Mouse (Mus musculus): ENCODE data around the gene Stk32b. TPM values are rescaled to one million over a fixed set of nuclear protein-coding genes. Genes with fewer than 3 reads are reported as not detected.

Stk32b gene
- 0.41 and 0.43 TPM in 2 replicates for polyA plus RNA-seq (2014; fragmentation: Nextera tagmentation; extraction: Ambion mirVana)

DNA sequence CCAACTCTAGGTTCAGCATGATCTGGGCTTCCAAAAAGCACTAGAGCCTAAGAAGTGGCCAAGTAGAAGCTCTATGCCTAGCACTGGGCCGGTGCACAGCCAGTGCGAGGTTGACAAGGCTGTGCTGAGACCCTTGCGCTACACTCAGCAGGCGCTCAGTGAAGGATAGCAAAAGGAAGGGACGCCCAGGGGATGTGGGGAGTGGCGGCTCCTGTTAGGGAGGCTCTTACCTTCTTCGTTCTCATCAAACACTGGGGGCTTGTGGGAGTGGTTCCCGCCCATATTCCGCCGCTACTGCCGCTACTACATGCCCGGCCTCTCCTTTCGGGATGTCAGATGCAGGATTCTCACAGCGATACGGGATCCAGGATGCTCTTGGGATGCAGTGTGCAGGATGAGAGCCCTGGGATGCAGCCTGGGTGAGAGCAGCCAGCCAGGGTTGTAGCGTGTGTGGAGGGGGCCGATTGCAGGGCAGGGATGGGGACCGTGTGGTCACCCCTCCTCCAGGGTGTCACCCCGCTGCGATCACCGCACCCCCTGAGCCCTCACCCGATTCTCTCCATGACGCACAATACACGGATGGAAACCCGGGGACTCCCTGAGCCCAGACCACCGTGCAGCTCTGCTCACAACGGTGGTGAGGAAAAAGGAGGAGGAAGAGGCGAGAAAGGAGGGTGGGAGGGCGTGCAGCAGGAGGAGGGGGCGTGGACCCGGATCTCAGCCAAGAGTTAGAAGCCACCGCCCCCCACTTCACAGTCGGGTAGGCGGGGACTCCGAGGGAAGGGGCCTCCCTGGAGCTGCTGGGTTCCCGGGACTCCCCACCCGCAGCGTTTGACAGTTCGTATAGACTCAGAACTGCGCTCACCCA lies at the start of gene Stk32b:
TSS of gene Stk32b (minus strand) at position 667 of the 868 bp plus-strand sequence.
- H3K4me3 ChIP-seq (ENCODE audit: low read depth, low read length), result peak within 1 kb of the TSS; percentile 38
- no peaks in the 10 kb centered on the region for H3K9me3 ChIP-seq (ENCODE audit: low read depth, low read length)
- peaks cover 18% of the 10 kb centered on the region; the same call in 1 of the 2 replicates for H3K27me3 ChIP-seq (ENCODE audit: insufficient read depth, low read length)
- H3K36me3 ChIP-seq (ENCODE audit: insufficient read depth), result no peaks in the 10 kb centered on the region
- ATAC-seq (ENCODE audit: insufficient read depth) (peak; percentile 87), DNase-seq (peak; percentile 85)
- H3K27ac ChIP-seq (ENCODE audit: low read depth), result no peak within 1 kb of the TSS
- H3K9ac ChIP-seq, result peak within 1 kb of the TSS; percentile 26; the same call in 1 of the 2 replicates
- H3K4me1 ChIP-seq (ENCODE audit: insufficient read depth), result no peaks in the 10 kb centered on the region
- H3K4me2 ChIP-seq, result peak within 1 kb of the TSS; percentile 73
- no peak for TF ChIP-seq CTCF (IDR thresholded peaks at IDR 0.05; ENCODE audit: low read depth)
- whole genome bisulfite sequencing, result 1% methylated on average over 40 of the region's 40 CpGs

- Histone ChIP-seq H3K36me3 (ENCODE audit: insufficient read depth) (no peaks in the 10 kb centered on the region), H3K4me2 (no peak overlapping the region), H3K9ac (no peak overlapping the region), H3K4me3 (ENCODE audit: low read depth, low read length) (no peak overlapping the region), H3K9me3 (ENCODE audit: low read depth, low read length) (no peaks in the 10 kb centered on the region), H3K27ac (ENCODE audit: low read depth) (no peak overlapping the region), H3K4me1 (ENCODE audit: insufficient read depth) (no peaks in the 10 kb centered on the region), H3K27me3 (ENCODE audit: insufficient read depth, low read length) (no peaks in the 10 kb centered on the region)
- WGBS, result 69% methylated on average over 8 of the region's 8 CpGs
- TF ChIP-seq CTCF (IDR thresholded peaks at IDR 0.05; ENCODE audit: low read depth), result no peak
- no peak for ATAC-seq (ENCODE audit: insufficient read depth)
- DNase-seq, result no peak
Observed at GRCm38 (mm10) chr5:37765851-37766250, 48.9 kb upstream of the Stk32b start.

- 84% methylated on average over 3 of the region's 3 CpGs for WGBS
- ATAC-seq (ENCODE audit: insufficient read depth), result no peak
Observed at GRCm38 (mm10) chr5:37762046-37762445, 45.1 kb upstream of the Stk32b start.

GRCm38 (mm10) chr5:37753366-37753765 lies 36.4 kb upstream of the Stk32b start:
- no peak overlapping the region for H3K9ac ChIP-seq

More at GRCm38 (mm10) chr5:37762046-37762445, 45.1 kb upstream of the Stk32b start:
- no peak overlapping the region for H3K4me2 ChIP-seq
- DNase-seq, result no peak
- no peak overlapping the region for H3K4me3 ChIP-seq (ENCODE audit: low read depth, low read length)
- TF ChIP-seq CTCF (IDR thresholded peaks at IDR 0.05; ENCODE audit: low read depth), result no peak
- no peaks in the 10 kb centered on the region for H3K36me3 ChIP-seq (ENCODE audit: insufficient read depth)
- H3K4me1 ChIP-seq (ENCODE audit: insufficient read depth), result no peaks in the 10 kb centered on the region
- H3K9me3 ChIP-seq (ENCODE audit: low read depth, low read length), result no peaks in the 10 kb centered on the region
- no peak overlapping the region for H3K27ac ChIP-seq (ENCODE audit: low read depth)
- no peaks in the 10 kb centered on the region for H3K27me3 ChIP-seq (ENCODE audit: insufficient read depth, low read length)
- no peak overlapping the region for H3K9ac ChIP-seq

DNA sequence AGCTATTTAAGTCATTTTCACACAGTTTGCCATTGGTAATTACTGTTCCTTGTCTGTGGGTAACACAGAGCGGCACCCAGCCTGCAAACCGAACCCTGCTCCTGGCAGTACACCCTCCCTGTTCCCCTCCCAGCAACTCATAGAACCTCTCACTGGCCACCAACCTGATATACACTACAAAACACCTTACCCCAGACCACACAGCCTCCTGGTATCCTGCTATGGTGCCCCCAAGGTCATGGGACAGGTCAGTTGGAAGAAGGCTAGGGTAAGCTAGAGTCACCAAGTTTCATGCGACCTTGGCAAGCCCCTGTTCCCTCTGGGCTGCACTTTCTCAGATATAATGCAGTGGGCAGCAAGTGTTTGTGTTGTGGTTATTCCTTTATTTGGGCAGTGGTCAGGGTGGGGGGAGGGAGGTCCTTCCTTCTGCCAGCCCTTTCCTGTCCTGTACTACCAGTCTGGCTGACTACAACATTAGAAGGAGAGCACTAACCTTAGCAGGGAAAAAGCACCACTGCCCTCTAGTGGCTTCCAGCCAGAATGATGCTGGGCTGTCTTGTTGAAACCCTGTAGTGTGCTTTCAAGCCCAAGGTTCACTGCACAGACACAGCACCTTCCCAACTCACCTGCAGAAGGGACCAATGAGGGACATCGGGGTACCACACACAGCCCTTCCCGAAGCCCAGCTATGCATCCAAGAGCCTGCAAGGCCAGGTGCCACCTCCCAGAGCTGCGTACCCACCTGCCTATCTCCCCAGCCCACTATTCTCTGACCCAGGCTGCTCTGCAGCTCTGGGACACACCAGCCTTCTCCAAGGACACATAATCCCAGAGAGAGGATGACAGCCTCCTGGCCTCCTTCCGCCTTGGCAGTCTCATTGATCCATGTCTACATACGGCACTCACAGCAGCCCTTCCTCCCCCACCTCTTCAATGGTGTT lies 35.3 kb upstream of the Stk32b start:
- H3K4me1 ChIP-seq (ENCODE audit: insufficient read depth), result no peaks in the 10 kb centered on the region

More at GRCm38 (mm10) chr5:37753366-37753765, 36.4 kb upstream of the Stk32b start:
- Histone ChIP-seq H3K4me2 (no peak overlapping the region), H3K4me3 (ENCODE audit: low read depth, low read length) (no peak overlapping the region), H3K4me1 (ENCODE audit: insufficient read depth) (no peaks in the 10 kb centered on the region), H3K27me3 (ENCODE audit: insufficient read depth, low read length) (no peaks in the 10 kb centered on the region), H3K9me3 (ENCODE audit: low read depth, low read length) (no peaks in the 10 kb centered on the region), H3K36me3 (ENCODE audit: insufficient read depth) (no peaks in the 10 kb centered on the region), H3K27ac (ENCODE audit: low read depth) (no peak overlapping the region)
- 59% methylated on average over 7 of the region's 7 CpGs for WGBS
- no peak for ATAC-seq (ENCODE audit: insufficient read depth)
- DNase-seq, result no peak
- TF ChIP-seq CTCF (IDR thresholded peaks at IDR 0.05; ENCODE audit: low read depth), result no peak

GRCm38 (mm10) chr5:37743889-37744707 lies 27.1 kb upstream of the Stk32b start:
- no peak for TF ChIP-seq CTCF (IDR thresholded peaks at IDR 0.05; ENCODE audit: low read depth)
- DNase-seq (no peak), ATAC-seq (ENCODE audit: insufficient read depth) (no peak)
- H3K4me1 ChIP-seq (ENCODE audit: insufficient read depth), result no peaks in the 10 kb centered on the region
- no peaks in the 10 kb centered on the region for H3K27me3 ChIP-seq (ENCODE audit: insufficient read depth, low read length)
- no peak overlapping the region for H3K4me2 ChIP-seq
- H3K36me3 ChIP-seq (ENCODE audit: insufficient read depth), result no peaks in the 10 kb centered on the region
- H3K9ac ChIP-seq, result no peak overlapping the region
- no peak overlapping the region for H3K4me3 ChIP-seq (ENCODE audit: low read depth, low read length)
- 66% methylated on average over 13 of the region's 13 CpGs for WGBS
- H3K27ac ChIP-seq (ENCODE audit: low read depth), result no peak overlapping the region
- H3K9me3 ChIP-seq (ENCODE audit: low read depth, low read length), result no peaks in the 10 kb centered on the region; the same call in 1 of the 2 replicates

More for the DNA sequence above, 35.3 kb upstream of the Stk32b start:
- Histone ChIP-seq H3K36me3 (ENCODE audit: insufficient read depth) (no peaks in the 10 kb centered on the region), H3K27me3 (ENCODE audit: insufficient read depth, low read length) (no peaks in the 10 kb centered on the region), H3K4me2 (no peak overlapping the region), H3K27ac (ENCODE audit: low read depth) (no peak overlapping the region), H3K4me3 (ENCODE audit: low read depth, low read length) (no peak overlapping the region), H3K9me3 (ENCODE audit: low read depth, low read length) (no peaks in the 10 kb centered on the region), H3K9ac (no peak overlapping the region)
- WGBS, result 60% methylated on average over 8 of the region's 8 CpGs
- TF ChIP-seq CTCF (IDR thresholded peaks at IDR 0.05; ENCODE audit: low read depth), result peak; percentile 91
- ATAC-seq (ENCODE audit: insufficient read depth), result peak; percentile 85
- DNase-seq, result peak; percentile 86

Measured in lung, embryonic 14.5 days (tissue).